Mouse (Mus musculus): ENCODE data around the gene Rasl10b.

- TF ChIP-seq CTCF (IDR thresholded peaks at IDR 0.05; ENCODE audit: borderline replicate concordance, control insufficient read depth, extremely low read depth, insufficient read depth, low read length, poor library complexity) (no peak), POLR2A (IDR thresholded peaks at IDR 0.05; ENCODE audit: control insufficient read depth, extremely low read depth, insufficient read depth, low read length, poor library complexity) (no peak)
Measured at GRCm38 (mm10) chr11:83450550-83450949, 41.6 kb downstream of the Rasl10b start.
